Mouse (Mus musculus) ovary, postnatal 14 days (tissue): ENCODE measurements around the gene Tmem107.

Source experiments
- DNase-seq: peaks from one replicate; pipeline ENCODE4 v3.0.0; 2022; ENCODE audit warnings: low spot score

Gene Tmem107

DNA sequence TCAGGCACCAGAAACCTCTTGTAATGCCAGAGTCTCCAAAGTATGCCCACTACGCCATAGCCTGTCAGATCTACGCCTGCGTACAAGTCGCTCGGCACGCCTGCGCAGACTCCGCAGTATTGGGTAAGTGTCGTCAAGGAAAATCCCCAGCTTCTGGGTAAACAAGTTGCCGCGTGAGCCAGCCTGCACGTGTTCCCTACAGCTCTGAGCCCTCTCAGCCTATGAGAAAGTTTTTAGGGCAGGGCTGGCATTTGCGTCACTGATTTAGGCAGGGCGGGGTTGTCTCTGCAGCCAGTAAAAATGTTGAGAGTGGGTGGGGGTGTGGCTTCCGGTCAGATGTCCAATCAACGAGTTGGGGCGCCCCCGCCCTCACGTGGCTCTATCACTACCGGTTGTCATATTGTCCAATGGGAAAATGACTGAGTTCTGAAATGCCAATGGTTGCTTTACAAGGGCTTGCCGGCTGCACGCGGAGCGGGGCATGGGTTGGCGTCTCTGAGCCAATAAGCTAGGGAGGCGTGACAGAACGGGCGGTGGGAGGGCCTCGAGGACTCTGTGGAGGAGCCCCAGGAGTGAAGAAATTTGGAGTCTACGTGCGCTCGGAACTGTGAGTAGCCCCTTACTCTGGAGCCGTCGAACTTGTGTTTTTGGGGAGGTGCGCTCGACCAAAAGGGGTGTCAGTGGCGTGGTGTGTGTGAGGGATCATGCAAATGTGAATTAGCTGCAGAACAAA lies 24.3 kb downstream of the Tmem107 start, which contains the start of gene Per1:
Per1 (plus strand) TSS at position 521 of the 733 bp plus-strand sequence.
- peak; percentile 94 for DNase-seq

DNA sequence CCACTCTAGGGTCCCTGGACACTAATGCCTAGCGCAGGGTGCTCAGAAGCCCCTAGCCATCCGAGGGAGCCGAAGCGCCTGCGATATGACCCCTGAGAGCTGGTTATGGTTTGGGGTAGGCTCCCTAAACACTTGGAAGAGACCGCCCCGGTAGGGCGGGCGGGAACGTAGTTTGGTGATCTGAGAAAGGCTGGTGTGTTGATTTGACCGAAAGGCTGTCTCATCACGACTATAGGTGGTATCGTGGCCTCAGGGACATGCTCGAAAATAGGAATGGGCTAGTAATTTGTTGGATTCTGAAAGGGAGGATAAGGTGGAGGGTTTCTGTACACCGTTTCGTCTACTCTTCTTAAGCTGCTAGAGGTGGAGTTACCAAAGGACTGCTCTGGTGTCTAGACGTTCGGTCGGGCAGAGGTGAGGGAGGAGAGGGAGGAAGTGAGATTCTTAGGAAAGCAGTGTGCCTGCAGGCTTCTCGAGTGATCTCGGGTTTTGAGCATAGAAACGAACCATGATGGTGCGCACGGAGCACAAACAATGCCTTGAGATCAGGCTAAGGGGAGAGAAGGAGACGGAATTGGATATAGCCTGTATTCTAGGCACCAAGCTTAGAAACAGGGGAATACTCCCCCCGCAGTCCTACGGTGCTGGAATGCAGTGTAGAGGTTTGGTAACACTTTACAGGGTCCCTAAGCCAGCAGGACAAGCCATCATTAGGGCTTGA lies 25.1 kb downstream of the Tmem107 start:
- DNase-seq = no peak

DNA sequence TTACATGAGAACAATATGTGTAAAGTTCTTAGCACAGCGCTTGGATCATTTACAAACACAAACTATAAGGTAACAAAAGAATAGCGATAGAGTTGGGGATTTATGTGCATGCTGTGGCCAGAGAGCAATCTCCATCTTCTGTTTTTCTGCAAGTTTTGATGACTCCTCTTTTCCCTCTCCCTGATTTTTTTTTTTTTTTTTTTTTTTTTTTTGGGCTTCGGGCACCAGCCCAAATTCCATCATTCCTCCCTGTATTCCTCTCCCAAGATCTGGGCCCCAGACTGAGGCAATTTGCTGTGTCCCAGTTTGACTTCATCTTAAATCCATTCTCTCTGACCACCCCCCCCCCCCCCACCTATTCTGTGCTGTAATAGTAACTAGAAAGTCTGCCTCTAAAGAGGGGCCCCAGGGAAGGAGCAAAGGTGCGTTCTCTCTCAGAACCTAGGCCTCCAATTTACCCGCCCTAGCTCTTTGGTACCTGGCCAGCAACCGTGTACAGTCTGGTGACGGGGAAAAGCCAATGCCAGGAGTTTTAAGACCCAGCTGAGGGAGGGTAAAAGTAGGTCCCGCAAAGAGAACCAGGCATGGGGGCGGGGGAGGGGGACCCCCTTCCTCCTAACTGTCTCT lies 25.9 kb downstream of the Tmem107 start:
- no peak for DNase-seq

DNA sequence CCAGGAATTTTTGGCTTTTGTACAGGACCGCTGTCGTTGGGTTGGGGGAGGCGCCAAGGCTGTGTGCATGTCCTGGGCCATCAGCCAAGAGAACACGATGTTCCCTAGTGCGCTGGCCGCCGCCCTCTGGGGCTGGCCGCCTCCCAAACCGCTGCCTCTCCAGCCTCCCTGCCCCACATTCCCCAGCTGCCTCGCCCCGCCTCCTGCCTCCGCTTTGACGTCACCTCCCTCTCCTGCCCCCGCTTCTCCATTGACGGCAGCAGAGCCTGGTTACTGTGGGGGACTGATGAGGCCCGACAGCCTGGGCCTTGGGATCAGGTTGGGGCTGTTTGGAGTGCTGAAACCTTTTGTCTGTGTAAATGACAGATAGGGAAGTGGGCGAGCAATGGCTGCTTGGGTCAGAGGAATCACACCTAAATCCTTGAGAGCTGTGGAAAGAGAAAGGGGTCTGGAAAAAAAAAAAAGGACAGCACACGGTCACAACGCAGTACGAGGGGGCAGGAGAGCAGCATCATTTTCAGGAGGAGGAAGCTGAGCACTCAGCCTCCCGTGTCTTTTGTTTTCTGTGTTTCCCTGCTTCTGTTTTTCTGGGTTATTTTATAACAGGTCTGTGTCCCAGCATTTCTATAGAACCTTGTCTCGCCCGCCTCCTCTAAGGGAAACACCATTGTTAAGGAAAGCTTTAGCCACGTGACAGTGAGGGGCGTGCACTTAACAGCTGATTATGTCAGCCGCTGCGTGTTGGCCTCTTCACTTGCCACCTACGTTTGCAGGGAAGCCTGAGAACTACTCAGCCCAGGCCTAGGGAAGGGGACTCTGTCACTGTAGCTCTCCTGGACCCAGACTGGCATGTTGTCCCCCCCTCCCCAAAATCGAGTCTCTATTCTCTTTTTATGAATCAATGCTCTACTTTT lies 26.6 kb downstream of the Tmem107 start:
- DNase-seq = peak; percentile 100

DNA sequence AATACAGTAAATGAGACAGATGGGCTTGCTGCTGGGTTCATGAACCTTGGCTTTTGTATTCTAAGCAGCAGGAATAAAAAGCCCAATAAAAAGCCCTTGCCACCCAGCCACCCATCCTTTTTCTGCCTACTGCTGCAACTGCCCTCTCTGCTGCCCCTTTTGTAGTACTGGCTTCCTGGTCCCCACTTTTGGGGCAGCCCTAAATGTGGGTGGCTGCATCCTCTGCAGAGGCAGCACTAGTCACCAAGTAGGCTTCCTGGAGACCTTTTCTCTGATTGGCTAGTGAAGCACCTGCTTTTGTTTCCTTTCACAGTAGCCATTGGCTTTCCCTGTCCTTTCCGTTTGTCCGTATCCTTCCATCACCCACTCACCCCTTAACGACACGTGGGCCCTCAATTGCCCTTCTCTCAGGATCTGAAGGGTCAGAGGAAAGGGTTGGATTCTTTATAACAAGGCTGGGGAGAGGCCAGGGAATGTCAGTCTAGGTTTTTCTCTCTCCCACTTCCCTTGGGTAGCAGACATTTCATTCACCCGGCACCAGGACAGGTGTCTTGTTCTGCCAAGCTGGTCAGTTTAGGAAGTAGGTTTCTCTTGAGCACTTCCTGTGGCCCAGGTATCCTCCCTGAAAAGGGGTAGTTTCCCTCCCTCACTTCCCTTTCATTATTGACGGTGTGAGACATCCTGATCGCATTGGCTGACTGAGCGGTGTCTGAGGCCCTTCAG lies 27.6 kb downstream of the Tmem107 start:
- no peak for DNase-seq

DNA sequence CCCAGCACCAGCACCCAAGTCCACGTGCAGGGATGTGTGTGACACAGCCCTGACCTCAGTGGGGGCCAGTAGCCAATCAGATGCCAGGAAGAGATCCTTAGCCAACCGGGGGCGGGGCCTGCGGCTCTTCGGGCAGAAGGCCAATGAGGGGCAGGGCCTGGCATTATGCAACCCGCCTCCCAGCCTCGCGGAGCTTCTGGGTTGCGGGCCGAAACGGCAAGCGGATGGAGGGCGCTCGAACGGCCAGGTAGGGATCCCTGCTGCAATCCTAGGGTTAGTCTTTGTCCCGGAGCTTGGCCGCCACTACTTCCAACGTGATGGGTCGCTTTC lies 28.1 kb downstream of the Tmem107 start:
- peak; percentile 96 for DNase-seq

DNA sequence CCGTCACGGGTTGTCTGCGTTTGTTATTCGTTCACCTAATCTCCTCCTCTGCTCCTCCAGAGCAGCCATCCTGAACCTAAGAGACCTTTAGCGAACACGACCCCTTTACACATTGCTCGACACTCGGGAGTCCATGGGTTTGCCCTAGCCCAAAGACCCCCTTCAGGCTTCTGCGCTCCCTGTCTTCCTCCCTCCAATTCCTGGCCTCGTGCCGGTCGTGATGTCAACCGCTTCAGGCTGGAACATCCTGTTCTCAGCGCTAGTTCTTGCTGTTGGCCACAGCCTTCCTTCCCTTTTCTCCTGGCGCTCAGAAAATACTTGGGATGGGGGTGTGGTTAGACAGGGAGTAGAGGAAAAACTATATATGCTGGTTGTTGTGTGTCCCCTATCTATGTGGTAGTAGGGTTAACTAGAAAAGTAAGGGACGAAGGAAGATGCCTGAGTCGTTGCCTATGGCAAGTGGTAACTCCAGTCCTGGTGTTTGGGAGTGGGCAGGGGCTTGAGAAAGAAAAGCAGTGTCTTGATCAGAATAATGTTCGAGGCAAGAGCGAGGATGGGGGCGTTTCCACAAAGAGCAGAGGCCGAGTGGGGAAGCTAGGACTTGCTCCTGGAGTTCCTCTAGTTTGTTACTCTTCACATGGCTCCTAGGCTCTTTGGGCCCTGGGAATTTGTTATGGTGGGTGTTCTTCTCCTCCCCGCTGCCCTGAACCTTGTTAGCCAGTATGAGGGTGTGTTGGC lies 28.7 kb downstream of the Tmem107 start:
- peak; percentile 68 for DNase-seq

DNA sequence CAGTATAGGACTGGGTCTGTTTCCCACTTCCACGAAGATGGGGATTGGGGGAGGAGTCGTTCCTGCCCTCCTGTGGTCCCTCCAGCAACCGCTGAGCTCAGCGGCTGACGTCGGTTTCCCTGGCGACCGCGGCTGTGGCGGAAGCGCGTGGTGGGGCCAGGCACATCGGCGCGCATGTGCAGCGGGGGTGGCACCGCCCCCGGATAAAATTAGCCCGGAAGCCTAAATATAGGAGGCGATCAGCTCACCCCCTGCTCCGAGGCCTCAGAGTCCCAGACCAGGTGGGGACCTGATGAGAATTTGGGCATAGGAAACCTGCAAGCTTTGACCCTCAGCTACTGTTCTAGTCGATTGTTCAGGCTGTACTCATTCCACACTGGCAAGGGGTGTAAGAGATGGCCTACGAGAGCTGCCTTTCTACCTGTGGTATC lies 29.3 kb downstream of the Tmem107 start:
- peak; percentile 76 for DNase-seq

DNA sequence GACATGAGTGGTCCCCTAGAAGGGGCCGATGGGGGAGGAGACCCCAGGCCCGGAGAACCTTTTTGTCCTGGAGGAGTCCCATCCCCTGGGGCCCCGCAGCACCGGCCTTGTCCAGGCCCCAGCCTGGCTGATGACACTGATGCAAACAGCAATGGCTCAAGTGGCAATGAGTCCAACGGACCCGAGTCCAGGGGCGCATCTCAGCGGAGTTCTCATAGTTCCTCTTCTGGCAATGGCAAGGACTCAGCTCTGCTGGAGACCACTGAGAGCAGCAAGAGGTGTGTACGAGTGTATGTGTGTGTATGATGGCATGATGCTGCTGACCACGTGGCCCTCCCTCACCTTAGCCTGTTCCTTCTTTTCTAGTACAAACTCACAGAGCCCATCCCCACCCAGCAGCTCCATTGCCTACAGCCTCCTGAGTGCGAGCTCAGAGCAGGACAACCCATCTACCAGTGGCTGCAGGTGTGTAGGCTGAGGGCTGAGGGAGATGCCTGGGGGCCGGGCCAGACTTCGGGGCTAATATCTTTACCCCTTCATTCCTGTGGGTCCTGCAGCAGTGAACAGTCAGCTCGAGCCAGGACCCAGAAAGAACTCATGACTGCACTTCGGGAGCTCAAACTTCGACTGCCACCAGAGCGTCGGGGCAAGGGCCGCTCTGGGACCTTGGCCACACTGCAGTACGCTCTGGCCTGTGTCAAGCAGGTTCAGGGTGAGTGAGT lies 30.2 kb downstream of the Tmem107 start:
- DNase-seq = no peak

DNA sequence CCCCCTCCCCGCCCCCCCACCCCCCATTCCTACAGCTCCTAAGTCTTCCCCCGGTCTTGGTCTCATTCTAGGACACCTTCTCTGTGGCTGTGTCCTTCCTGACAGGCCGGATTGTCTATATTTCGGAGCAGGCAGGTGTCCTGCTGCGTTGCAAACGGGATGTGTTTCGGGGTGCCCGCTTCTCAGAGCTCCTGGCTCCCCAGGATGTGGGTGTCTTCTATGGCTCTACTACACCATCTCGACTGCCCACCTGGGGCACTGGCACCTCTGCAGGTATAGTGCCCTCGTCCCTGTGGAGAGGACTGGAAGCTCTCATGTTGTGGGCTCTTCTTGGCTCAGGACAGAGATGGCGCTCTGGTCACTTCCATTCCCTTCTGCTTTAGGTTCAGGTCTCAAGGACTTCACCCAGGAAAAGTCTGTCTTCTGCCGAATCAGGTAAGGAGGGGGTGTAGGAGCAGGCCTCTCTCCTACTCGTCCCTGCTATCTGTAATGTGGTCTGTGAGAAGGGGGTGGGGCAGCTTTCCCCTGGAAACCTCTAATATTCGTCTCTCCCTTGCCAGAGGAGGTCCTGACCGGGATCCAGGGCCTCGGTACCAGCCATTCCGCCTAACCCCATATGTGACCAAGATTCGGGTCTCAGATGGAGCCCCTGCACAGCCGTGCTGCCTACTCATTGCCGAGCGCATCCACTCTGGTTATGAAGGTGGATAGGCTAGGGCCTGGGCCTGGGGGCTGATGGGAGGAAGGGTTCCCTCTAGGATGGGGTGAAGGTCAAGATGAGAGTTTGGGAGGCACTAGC lies 31.2 kb downstream of the Tmem107 start:
- no peak for DNase-seq

DNA sequence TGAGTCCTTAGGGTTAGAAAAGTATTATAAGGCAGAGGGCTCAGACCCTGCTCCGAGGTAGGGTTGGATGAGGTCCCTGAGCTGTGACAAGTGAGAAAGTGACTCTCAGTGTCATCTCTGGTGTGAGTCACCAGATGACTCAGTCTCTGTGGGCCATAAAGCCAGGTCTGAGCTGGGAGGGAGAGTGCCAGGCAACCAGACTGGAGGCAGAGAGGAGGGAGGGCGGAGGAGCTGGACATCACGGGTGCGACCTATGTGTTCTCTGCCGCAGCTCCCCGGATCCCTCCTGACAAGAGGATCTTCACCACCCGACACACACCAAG lies 31.8 kb downstream of the Tmem107 start:
- no peak for DNase-seq

DNA sequence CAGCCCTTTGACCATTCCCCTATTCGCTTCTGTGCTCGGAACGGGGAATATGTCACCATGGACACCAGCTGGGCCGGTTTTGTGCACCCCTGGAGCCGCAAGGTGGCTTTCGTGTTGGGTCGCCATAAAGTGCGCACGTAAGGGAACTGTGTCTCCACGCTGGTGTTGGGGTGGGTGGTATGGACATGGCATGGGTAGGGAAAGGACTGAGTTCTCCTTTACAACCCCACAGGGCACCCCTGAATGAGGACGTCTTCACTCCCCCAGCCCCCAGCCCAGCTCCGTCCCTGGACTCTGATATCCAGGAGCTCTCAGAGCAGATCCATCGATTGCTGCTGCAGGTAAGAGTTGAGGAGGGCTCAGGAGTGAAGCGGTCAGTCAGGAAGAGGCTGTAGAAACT lies 32.5 kb downstream of the Tmem107 start:
- no peak for DNase-seq

DNA sequence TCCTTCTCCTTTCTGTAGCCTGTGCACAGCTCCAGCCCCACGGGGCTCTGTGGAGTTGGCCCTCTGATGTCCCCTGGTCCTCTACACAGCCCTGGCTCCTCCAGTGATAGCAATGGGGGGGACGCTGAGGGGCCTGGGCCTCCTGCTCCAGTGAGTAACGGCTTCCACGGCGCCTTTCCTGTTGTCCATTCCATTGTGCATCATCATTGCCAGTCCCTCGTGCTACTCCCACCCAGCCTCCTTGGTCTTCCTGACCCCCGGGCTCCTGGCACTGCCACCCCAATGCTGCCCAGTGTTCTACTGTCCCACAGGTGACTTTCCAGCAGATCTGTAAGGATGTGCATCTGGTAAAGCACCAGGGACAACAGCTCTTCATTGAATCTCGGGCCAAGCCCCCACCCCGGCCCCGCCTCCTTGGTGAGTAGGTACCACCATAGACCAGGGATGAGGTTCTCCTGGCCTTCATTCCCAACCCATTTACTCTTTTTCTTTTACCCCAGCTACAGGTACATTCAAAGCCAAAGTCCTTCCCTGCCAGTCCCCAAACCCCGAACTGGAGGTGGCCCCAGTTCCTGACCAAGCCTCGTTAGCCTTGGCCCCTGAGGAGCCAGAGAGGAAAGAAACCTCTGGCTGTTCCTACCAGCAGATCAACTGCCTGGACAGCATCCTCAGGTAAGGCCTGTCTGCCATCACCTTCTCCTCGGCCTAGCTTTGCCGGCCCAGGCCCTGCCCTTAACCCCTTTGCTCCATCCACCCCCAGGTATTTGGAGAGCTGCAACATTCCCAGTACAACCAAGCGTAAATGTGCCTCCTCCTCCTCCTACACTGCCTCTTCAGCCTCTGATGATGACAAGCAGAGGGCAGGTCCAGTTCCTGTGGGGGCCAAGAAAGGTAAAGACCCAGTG lies 33.2 kb downstream of the Tmem107 start:
- DNase-seq = no peak

DNA sequence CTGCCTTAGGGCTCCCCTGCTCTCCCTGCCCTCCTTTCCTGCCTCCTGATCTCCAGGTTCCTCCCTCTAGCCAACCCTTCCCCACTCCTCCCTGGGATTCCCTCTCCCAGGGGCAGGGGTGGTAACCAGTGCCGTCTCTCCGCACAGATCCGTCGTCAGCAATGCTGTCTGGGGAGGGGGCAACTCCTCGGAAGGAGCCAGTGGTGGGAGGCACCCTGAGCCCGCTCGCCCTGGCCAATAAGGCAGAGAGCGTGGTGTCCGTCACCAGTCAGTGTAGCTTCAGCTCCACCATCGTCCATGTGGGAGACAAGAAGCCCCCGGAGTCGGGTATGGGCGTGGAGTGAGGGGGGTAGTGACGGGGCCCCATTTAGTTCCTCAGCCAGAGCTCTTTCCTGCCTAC lies 33.9 kb downstream of the Tmem107 start:
- no peak for DNase-seq

DNA sequence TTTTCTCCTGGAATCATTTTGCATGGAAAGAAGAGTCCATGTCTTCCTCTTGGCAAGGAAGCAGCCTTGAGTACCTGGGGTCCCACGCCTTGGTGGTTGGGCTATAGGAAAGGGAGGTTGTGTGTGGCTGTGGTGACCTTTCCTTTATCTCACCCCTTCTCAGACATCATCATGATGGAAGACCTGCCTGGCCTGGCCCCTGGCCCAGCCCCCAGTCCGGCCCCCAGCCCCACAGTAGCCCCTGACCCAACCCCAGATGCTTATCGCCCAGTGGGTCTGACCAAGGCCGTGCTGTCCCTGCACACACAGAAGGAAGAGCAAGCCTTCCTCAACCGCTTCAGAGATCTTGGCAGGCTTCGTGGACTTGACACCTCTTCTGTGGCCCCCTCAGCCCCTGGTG lies 34.6 kb downstream of the Tmem107 start:
- DNase-seq = no peak

DNA sequence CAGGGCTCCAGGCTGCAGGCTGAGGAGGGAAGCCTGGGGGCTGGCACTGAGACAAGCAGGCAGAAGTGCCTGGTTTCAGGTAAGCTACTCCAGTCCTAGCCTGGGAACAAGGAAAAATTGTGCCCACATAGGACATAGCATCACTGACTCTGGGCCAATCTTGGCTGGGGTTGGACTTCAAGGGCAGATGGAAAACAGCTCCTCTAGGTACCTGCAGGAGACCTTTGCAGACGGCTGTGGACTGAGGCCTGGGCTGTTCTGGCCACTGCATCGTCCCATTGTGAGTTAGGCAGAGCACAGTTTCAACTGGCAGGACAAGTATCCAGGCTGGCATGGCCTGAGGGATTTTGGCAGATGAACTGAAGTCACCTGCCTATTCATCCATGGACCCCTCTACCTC lies 35.2 kb downstream of the Tmem107 start:
- DNase-seq = no peak

DNA sequence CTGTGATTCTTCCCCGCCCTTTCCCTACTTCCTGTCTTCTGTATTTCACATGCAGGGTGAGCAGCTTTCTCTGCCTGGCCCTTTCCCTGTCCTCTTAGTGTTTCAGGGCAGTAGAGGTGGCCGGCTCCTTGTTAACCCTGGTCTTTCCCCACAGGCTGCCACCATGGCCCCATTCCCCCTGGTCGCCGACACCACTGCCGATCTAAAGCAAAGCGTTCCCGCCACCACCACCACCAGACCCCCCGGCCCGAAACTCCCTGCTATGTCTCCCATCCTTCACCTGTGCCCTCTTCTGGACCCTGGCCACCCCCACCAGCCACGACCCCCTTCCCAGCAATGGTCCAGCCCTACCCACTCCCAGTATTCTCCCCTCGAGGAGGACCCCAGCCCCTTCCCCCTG lies 35.7 kb downstream of the Tmem107 start:
- no peak for DNase-seq

DNA sequence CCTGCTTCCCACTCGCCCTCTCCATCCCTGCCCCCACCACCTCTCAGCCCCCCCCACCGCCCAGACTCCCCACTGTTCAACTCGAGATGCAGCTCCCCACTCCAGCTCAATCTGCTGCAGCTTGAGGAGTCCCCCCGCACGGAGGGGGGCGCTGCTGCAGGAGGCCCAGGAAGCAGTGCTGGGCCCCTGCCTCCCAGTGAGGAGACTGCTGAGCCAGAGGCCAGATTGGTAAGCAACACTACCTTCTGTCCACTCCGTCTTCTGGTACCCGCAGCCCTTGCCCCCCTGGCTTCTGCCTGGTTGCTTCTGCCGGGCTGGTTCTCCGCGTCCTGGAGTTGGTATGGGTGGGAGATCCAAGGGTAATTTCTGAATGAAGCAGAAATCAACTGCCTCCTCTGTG lies 36.2 kb downstream of the Tmem107 start:
- no peak for DNase-seq
